Mouse (Mus musculus) small intestine, adult 2 months (tissue): ENCODE results near the gene Csde1. TPM values are rescaled to one million over a fixed set of nuclear protein-coding genes. Genes with fewer than 3 reads are reported as not detected.

Experiments
- H3K27ac ChIP-seq: fragments of 200-500 bp; 2 replicates; pipeline ENCODE4 v1.5.1; 2012; ENCODE audit warnings: low read depth, low read length, control low read depth, inconsistent platforms; ENCODE audit not compliant: insufficient read depth
- H3K27me3 ChIP-seq: fragments of 200-500 bp; 2 replicates; pipeline ENCODE4 v1.6.1; 2012; ENCODE audit warnings: mild to moderate bottlenecking, moderate library complexity, low read length, inconsistent platforms; ENCODE audit not compliant: control insufficient read depth, insufficient read depth
- H3K36me3 ChIP-seq: fragments of 200-500 bp; 2 replicates; pipeline ENCODE4 v1.6.1; 2012; ENCODE audit warnings: mild to moderate bottlenecking, low read length, control low read depth, inconsistent platforms; ENCODE audit not compliant: control insufficient read depth, insufficient read depth
- H3K4me1 ChIP-seq: fragments of 200-500 bp; 2 replicates; pipeline ENCODE4 v1.6.1; 2012; ENCODE audit warnings: low read length, inconsistent platforms, mixed read lengths; ENCODE audit not compliant: control insufficient read depth, insufficient read depth, insufficient read length
- H3K4me3 ChIP-seq: fragments of 200-500 bp; 2 replicates; pipeline ENCODE4 v1.5.1; 2012; ENCODE audit warnings: low read depth, mild to moderate bottlenecking, control low read depth, inconsistent platforms, low read length, moderate library complexity
- CTCF ChIP-seq: fragments of 200-500 bp; IDR thresholded peaks from 2 replicates; pipeline ENCODE4 v1.5.1; 2012; ENCODE audit warnings: low read depth, mild to moderate bottlenecking, control low read depth, inconsistent platforms, low read length, moderate library complexity, mixed read lengths; ENCODE audit not compliant: insufficient replicate concordance, insufficient read length; ENCODE audit errors: extremely low read depth
- POLR2A ChIP-seq: fragments of 200-500 bp; IDR thresholded peaks from 2 replicates; pipeline ENCODE4 v1.6.1; 2012; ENCODE audit warnings: low read depth, mild to moderate bottlenecking, control low read depth, inconsistent platforms, low read length, moderate library complexity
- WGBS: fragments of 180-500 bp; shearing (Covaris S2); methylation state at CpG from one replicate; pipeline ENCODE4 v1.1.7; 2018; 5-methylcytosine and 5-hydroxymethylcytosine counted together
- polyA plus RNA-seq: library from polyadenylated mRNA; depleted of rRNA; stranded (reverse); fragments of >200 nt; gene quantifications from 2 replicates; pipeline ENCODE4 v1.2.3, GENCODE M21; 2012

Gene Csde1
- polyA plus RNA-seq, 1 experiment: 9.2 TPM

GRCm38 (mm10) chr3:103081861-103082453 is 61.7 kb downstream of the Csde1 start:
- Histone ChIP-seq H3K4me1 (no peaks in the 10 kb centered on the region), H3K36me3 (no peaks in the 10 kb centered on the region), H3K4me3 (no peak overlapping the region), H3K27me3 (no peaks in the 10 kb centered on the region), H3K27ac (no peak overlapping the region)
- TF ChIP-seq POLR2A: no peak
- no peak for TF ChIP-seq CTCF
- 86% methylated on average over 17 of the region's 17 CpGs for WGBS

- Histone ChIP-seq H3K27ac (no peak overlapping the region), H3K4me3 (no peak overlapping the region), H3K36me3 (no peaks in the 10 kb centered on the region), H3K27me3 (no peaks in the 10 kb centered on the region), H3K4me1 (no peaks in the 10 kb centered on the region)
- TF ChIP-seq CTCF (no peak), POLR2A (no peak)
- 91% methylated on average over 5 of the region's 5 CpGs for WGBS
These were observed 62.5 kb downstream of the Csde1 start for GRCm38 (mm10) chr3:103082761-103083160.

GRCm38 (mm10) chr3:103085986-103086385 is 65.8 kb downstream of the Csde1 start:
- 72% methylated on average over 3 of the region's 3 CpGs for WGBS
- no peaks in the 10 kb centered on the region for H3K36me3 ChIP-seq
- TF ChIP-seq POLR2A: no peak
- no peak for TF ChIP-seq CTCF
- no peaks in the 10 kb centered on the region for H3K4me1 ChIP-seq
- no peaks in the 10 kb centered on the region for H3K27me3 ChIP-seq
- H3K4me3 ChIP-seq: no peak overlapping the region
- H3K27ac ChIP-seq: no peak overlapping the region

GRCm38 (mm10) chr3:103091753-103092152 is 71.5 kb downstream of the Csde1 start:
- no peak for TF ChIP-seq CTCF
- no peak for TF ChIP-seq POLR2A
- H3K4me1 ChIP-seq: no peaks in the 10 kb centered on the region

GRCm38 (mm10) chr3:103098662-103099061 is 78.4 kb downstream of the Csde1 start:
- Histone ChIP-seq H3K4me3 (no peak overlapping the region), H3K27me3 (no peaks in the 10 kb centered on the region), H3K27ac (no peak overlapping the region), H3K36me3 (no peaks in the 10 kb centered on the region), H3K4me1 (peaks cover 2% of the 10 kb centered on the region; the same call in 1 of the 2 replicates)
- TF ChIP-seq CTCF (no peak), POLR2A (no peak)
- 74% methylated on average over 23 of the region's 23 CpGs for whole genome bisulfite sequencing

More at GRCm38 (mm10) chr3:103091753-103092152, 71.5 kb downstream of the Csde1 start:
- Histone ChIP-seq H3K36me3 (no peaks in the 10 kb centered on the region), H3K27ac (no peak overlapping the region), H3K4me3 (no peak overlapping the region), H3K27me3 (no peaks in the 10 kb centered on the region)
- WGBS: 82% methylated on average over 2 of the region's 2 CpGs

GRCm38 (mm10) chr3:103099667-103100066 is 79.4 kb downstream of the Csde1 start:
- Histone ChIP-seq H3K27me3 (no peaks in the 10 kb centered on the region), H3K4me1 (peaks cover 2% of the 10 kb centered on the region; the same call in 1 of the 2 replicates), H3K27ac (no peak overlapping the region), H3K36me3 (no peaks in the 10 kb centered on the region), H3K4me3 (no peak overlapping the region)
- TF ChIP-seq CTCF (no peak), POLR2A (no peak)
- whole genome bisulfite sequencing: 77% methylated on average over 6 of the region's 6 CpGs

GRCm38 (mm10) chr3:103100735-103101134 is 80.5 kb downstream of the Csde1 start:
- 27% methylated on average over 2 of the region's 2 CpGs for WGBS

More at GRCm38 (mm10) chr3:103100735-103101134, 80.5 kb downstream of the Csde1 start:
- TF ChIP-seq CTCF (no peak), POLR2A (no peak)
- Histone ChIP-seq H3K4me1 (peaks cover 2% of the 10 kb centered on the region; the same call in 1 of the 2 replicates), H3K36me3 (no peaks in the 10 kb centered on the region), H3K27me3 (no peaks in the 10 kb centered on the region), H3K4me3 (no peak overlapping the region), H3K27ac (no peak overlapping the region)
